Mouse (Mus musculus): ENCODE results near the gene Sfxn2. TPM values are rescaled to one million over a fixed set of nuclear protein-coding genes. Genes with fewer than 3 reads are reported as not detected.

Sfxn2 gene
- polyA plus RNA-seq, 1 experiment from 2014 or later, result 24.9 TPM

GRCm38 (mm10) chr19:46602406-46602805 lies 29.2 kb downstream of the Sfxn2 start:
- ATAC-seq (ENCODE audit: insufficient number of reproducible peaks, insufficient read depth, low FRiP score, low TSS enrichment, low read depth), result no peak
- Histone ChIP-seq H3K4me1 (peaks cover 17% of the 10 kb centered on the region), H3K27ac (no peak overlapping the region), H3K4me2 (no peak overlapping the region), H3K27me3 (no peaks in the 10 kb centered on the region), H3K36me3 (peaks cover 49% of the 10 kb centered on the region), H3K9ac (no peak overlapping the region), H3K9me3 (no peaks in the 10 kb centered on the region), H3K4me3 (no peak overlapping the region)
- WGBS, result 93% methylated on average over 4 of the region's 4 CpGs

- 92% methylated on average over 13 of the region's 13 CpGs for WGBS
- ATAC-seq (ENCODE audit: insufficient number of reproducible peaks, insufficient read depth, low FRiP score, low TSS enrichment, low read depth), result no peak; the same call in 1 of the 2 replicates
- Histone ChIP-seq H3K9ac (no peak overlapping the region), H3K4me1 (no peaks in the 10 kb centered on the region; the same call in 1 of the 2 replicates), H3K27ac (no peak overlapping the region), H3K36me3 (peaks cover 60% of the 10 kb centered on the region), H3K4me3 (no peak overlapping the region), H3K27me3 (no peaks in the 10 kb centered on the region), H3K9me3 (no peaks in the 10 kb centered on the region), H3K4me2 (no peak overlapping the region)
These were observed 33.6 kb downstream of the Sfxn2 start for GRCm38 (mm10) chr19:46606718-46607117.

GRCm38 (mm10) chr19:46607424-46607823 lies 34.3 kb downstream of the Sfxn2 start:
- peaks cover 60% of the 10 kb centered on the region for H3K36me3 ChIP-seq

GRCm38 (mm10) chr19:46608158-46608557 lies 35.0 kb downstream of the Sfxn2 start:
- WGBS, result 91% methylated on average over 7 of the region's 7 CpGs
- no peak for ATAC-seq (ENCODE audit: insufficient number of reproducible peaks, insufficient read depth, low FRiP score, low TSS enrichment, low read depth)
- no peak overlapping the region for H3K9ac ChIP-seq
- no peaks in the 10 kb centered on the region for H3K9me3 ChIP-seq
- peaks cover 55% of the 10 kb centered on the region for H3K36me3 ChIP-seq
- no peak overlapping the region for H3K4me3 ChIP-seq
- H3K4me1 ChIP-seq, result no peaks in the 10 kb centered on the region; the same call in 1 of the 2 replicates
- H3K4me2 ChIP-seq, result no peak overlapping the region
- no peak overlapping the region for H3K27ac ChIP-seq
- H3K27me3 ChIP-seq, result no peaks in the 10 kb centered on the region

More at GRCm38 (mm10) chr19:46607424-46607823, 34.3 kb downstream of the Sfxn2 start:
- H3K4me3 ChIP-seq, result no peak overlapping the region
- H3K4me2 ChIP-seq, result no peak overlapping the region
- no peak for ATAC-seq (ENCODE audit: insufficient number of reproducible peaks, insufficient read depth, low FRiP score, low TSS enrichment, low read depth)
- no peak overlapping the region for H3K9ac ChIP-seq
- no peaks in the 10 kb centered on the region for H3K27me3 ChIP-seq
- H3K9me3 ChIP-seq, result no peaks in the 10 kb centered on the region
- H3K4me1 ChIP-seq, result no peaks in the 10 kb centered on the region; the same call in 1 of the 2 replicates
- 65% methylated on average over 7 of the region's 7 CpGs for WGBS
- 0 out of 2 replicates have a peak overlapping the region, but pooled peaks have one; percentile 28 for H3K27ac ChIP-seq

GRCm38 (mm10) chr19:46616378-46616777 lies 43.2 kb downstream of the Sfxn2 start:
- Histone ChIP-seq H3K4me2 (no peak overlapping the region), H3K4me1 (peaks cover 49% of the 10 kb centered on the region), H3K27me3 (no peaks in the 10 kb centered on the region), H3K36me3 (peaks cover 18% of the 10 kb centered on the region), H3K4me3 (no peak overlapping the region), H3K9me3 (no peaks in the 10 kb centered on the region), H3K27ac (no peak overlapping the region), H3K9ac (no peak overlapping the region)
- 65% methylated on average over 11 of the region's 11 CpGs for WGBS
- no peak for ATAC-seq (ENCODE audit: insufficient number of reproducible peaks, insufficient read depth, low FRiP score, low TSS enrichment, low read depth)

- Histone ChIP-seq H3K9ac (no peak overlapping the region), H3K9me3 (no peaks in the 10 kb centered on the region), H3K4me3 (no peak overlapping the region), H3K27me3 (no peaks in the 10 kb centered on the region), H3K27ac (no peak overlapping the region), H3K4me1 (peaks cover 59% of the 10 kb centered on the region), H3K4me2 (no peak overlapping the region), H3K36me3 (peaks cover 18% of the 10 kb centered on the region)
- 90% methylated on average over 8 of the region's 8 CpGs for WGBS
- no peak for ATAC-seq (ENCODE audit: insufficient number of reproducible peaks, insufficient read depth, low FRiP score, low TSS enrichment, low read depth)
These were observed 44.2 kb downstream of the Sfxn2 start for GRCm38 (mm10) chr19:46617361-46617760.

GRCm38 (mm10) chr19:46618322-46618721 lies 45.2 kb downstream of the Sfxn2 start:
- Histone ChIP-seq H3K27ac (no peak overlapping the region; the same call in 1 of the 2 replicates), H3K36me3 (peaks cover 14% of the 10 kb centered on the region), H3K9ac (no peak overlapping the region), H3K4me2 (no peak overlapping the region), H3K27me3 (no peaks in the 10 kb centered on the region), H3K4me1 (peaks cover 68% of the 10 kb centered on the region), H3K4me3 (no peak overlapping the region), H3K9me3 (no peaks in the 10 kb centered on the region)
- WGBS, result 72% methylated on average over 9 of the region's 9 CpGs
- ATAC-seq (ENCODE audit: insufficient number of reproducible peaks, insufficient read depth, low FRiP score, low TSS enrichment, low read depth), result no peak

- no peak for ATAC-seq (ENCODE audit: insufficient number of reproducible peaks, insufficient read depth, low FRiP score, low TSS enrichment, low read depth)
- Histone ChIP-seq H3K27me3 (no peaks in the 10 kb centered on the region), H3K9ac (no peak overlapping the region), H3K9me3 (no peaks in the 10 kb centered on the region), H3K27ac (peak overlapping the region; percentile 52), H3K4me2 (no peak overlapping the region), H3K4me3 (no peak overlapping the region), H3K36me3 (peaks cover 8% of the 10 kb centered on the region), H3K4me1 (peaks cover 75% of the 10 kb centered on the region)
- 50% methylated on average over 19 of the region's 19 CpGs for WGBS
These were observed 45.8 kb downstream of the Sfxn2 start for GRCm38 (mm10) chr19:46619001-46619400.

- H3K4me1 ChIP-seq, result peaks cover 80% of the 10 kb centered on the region
- H3K4me2 ChIP-seq, result no peak overlapping the region
- 94% methylated on average over 6 of the region's 6 CpGs for WGBS
- ATAC-seq (ENCODE audit: insufficient number of reproducible peaks, insufficient read depth, low FRiP score, low TSS enrichment, low read depth), result no peak
- no peak overlapping the region for H3K4me3 ChIP-seq
- H3K9me3 ChIP-seq, result no peaks in the 10 kb centered on the region
- H3K9ac ChIP-seq, result no peak overlapping the region
- H3K36me3 ChIP-seq, result peaks cover 3% of the 10 kb centered on the region; the same call in 1 of the 2 replicates
- H3K27me3 ChIP-seq, result no peaks in the 10 kb centered on the region
- peak overlapping the region; percentile 52 for H3K27ac ChIP-seq
These were observed 46.4 kb downstream of the Sfxn2 start for GRCm38 (mm10) chr19:46619518-46619917.

GRCm38 (mm10) chr19:46620016-46620808 lies 47.0 kb downstream of the Sfxn2 start:
- Histone ChIP-seq H3K9ac (no peak overlapping the region), H3K4me3 (no peak overlapping the region), H3K9me3 (no peaks in the 10 kb centered on the region), H3K27ac (peak overlapping the region; percentile 52), H3K27me3 (no peaks in the 10 kb centered on the region), H3K36me3 (peaks cover 6% of the 10 kb centered on the region; the same call in 1 of the 2 replicates), H3K4me2 (peak overlapping the region; percentile 18), H3K4me1 (peaks cover 87% of the 10 kb centered on the region)
- 45% methylated on average over 14 of the region's 14 CpGs for WGBS
- ATAC-seq (ENCODE audit: insufficient number of reproducible peaks, insufficient read depth, low FRiP score, low TSS enrichment, low read depth), result no peak

- Histone ChIP-seq H3K4me3 (no peak overlapping the region), H3K36me3 (peaks cover 12% of the 10 kb centered on the region), H3K9ac (no peak overlapping the region), H3K4me2 (no peak overlapping the region), H3K27ac (peak overlapping the region; percentile 52; the same call in 1 of the 2 replicates), H3K4me1 (peaks cover 86% of the 10 kb centered on the region), H3K9me3 (no peaks in the 10 kb centered on the region), H3K27me3 (no peaks in the 10 kb centered on the region)
- WGBS, result 74% methylated on average over 19 of the region's 19 CpGs
- no peak for ATAC-seq (ENCODE audit: insufficient number of reproducible peaks, insufficient read depth, low FRiP score, low TSS enrichment, low read depth)
These were observed 48.3 kb downstream of the Sfxn2 start for GRCm38 (mm10) chr19:46621236-46622183.
